Mouse (Mus musculus) c-Kit-positive CD71-negative TER-119-negative erythroid progenitor cells, embryonic 14.5 days (primary cell): Measurements from ENCODE around the gene Fignl1.

Experiments used
- DNase-seq: peaks from one replicate; pipeline ENCODE4 v3.0.0-alpha.2; 2013; ENCODE audit warnings: low read depth

Gene Fignl1

DNA sequence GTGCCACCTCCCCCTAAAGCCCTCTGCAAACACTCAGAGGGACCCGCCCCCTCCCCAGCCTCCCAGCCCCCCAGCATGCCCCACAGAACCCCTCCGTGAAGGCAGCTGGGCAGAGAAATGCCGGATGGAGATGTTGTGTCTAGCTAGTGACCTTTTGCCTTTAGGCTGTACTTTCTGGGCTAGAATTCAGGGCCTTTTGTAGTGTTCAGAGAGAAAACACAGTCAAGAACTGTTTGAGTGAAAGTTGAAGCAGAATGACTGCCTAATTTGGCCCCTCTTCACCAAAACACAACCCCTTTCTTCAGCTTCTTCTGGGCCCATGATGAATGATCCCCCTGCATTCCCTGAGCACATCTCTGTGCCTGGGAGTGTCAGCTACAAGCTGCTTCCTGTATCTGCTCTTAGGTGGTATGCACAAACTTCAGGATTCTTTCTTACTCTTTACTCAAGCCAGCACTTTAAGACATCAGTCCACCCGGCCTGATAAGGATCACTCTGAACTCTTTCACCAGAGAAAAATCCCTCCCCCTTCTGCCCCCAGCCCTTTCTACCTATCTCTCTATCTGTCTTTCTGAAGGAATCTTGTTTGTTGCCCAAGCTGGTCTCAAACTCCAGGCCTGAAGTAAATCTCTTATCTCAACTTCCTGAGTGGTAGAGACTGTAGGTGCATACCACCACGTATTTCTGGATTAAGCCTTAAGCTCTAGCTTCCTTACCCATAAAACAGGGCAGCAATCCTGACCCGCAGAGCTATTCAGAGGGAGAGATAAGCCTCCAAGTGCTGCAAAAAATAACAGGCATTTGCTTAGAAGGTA is 23.4 kb upstream of the Fignl1 start:
- DNase-seq, result no peak

GRCm38 (mm10) chr11:11831526-11831925 is 22.8 kb upstream of the Fignl1 start:
- no peak for DNase-seq

DNA sequence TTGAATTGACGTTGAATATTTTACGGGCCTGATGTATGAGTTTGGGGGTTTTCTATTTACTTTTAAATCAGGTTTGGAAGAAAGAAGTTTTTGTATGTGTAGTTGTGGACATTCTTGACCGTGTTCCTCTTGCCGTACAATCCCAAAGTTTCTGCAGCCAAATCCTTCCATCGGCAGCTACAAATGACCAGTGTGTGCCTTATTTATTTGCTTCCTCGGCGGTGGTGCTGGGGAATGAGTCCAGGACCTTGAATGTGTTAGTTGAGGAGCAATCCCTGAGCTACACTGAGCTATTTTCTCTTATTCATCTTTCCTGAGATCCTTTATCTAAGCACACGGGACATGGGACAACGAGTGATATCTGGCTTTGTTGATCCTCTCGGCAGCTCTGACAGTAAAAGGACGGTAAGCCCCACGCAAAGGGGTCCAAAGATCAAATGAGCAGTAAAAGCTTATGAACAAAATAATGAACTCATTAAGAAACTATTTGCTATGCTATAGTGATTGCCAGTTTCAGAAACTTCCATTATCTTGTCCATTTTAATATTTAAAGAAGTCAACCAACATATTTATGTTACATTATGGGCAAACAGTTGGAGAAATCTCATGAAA is 22.2 kb upstream of the Fignl1 start:
- no peak for DNase-seq

DNA sequence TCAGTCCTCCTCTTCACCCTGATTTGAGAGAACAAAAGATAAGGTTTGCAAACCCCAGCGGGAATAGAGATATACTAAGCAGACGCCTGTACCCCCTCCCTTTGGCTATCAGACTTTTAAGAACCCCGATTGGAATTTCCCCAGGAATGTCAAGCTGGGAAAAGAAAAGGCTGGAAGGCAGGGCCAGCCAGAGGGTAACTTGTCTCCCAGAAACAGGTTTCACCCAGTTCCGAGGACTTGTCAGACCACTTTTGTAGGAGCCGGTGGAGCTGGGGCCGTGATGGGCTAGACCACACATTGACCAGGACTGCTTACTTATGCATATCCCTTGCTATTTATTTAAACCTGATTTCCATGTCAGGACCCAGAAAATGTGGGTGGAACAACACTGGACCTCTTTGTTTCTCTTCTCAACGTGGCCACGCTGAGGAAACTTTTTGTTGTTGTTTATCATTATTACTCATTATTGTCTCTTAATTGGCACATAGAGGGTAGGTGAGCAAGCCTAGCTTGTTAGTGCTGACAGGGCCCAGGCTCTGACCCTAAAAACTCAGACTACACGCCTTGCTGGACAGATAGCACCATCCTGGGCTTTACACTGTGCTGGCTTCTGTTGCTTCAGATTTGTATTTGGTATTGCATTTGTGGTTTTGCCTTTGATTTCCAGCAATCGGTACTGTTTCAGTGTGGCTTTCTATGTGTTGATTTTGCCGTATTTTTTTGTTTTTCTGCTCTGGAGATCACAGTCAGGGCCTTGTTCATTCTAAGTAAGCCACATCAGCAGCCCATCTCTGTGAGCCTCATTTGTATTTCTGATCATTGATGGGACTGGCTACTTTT is 20.6 kb upstream of the Fignl1 start:
- DNase-seq, result no peak

GRCm38 (mm10) chr11:11828761-11829160 is 20.0 kb upstream of the Fignl1 start:
- no peak for DNase-seq

DNA sequence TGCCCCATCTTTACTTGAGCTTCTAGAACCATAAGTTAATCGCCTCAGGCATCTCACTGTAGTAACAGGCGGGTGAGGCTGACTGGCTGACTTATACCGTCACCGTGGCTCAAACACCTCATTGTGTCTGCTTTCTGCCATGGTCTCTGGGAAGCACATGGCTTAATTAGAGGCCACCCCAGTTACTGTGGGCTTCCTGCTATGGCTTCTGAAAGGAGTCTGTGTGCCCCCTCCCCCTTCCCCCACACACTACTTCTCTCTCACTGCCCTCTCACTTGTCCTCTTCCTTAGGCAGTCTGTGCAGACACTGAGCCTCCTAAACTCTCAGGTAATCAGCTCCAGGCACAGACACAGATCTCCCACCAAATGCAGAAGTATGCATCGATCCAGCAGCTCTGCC is 19.5 kb upstream of the Fignl1 start:
- DNase-seq, result no peak

GRCm38 (mm10) chr11:11826475-11826874 is 17.7 kb upstream of the Fignl1 start:
- no peak for DNase-seq

GRCm38 (mm10) chr11:11825670-11826069 is 16.9 kb upstream of the Fignl1 start:
- DNase-seq, result no peak

DNA sequence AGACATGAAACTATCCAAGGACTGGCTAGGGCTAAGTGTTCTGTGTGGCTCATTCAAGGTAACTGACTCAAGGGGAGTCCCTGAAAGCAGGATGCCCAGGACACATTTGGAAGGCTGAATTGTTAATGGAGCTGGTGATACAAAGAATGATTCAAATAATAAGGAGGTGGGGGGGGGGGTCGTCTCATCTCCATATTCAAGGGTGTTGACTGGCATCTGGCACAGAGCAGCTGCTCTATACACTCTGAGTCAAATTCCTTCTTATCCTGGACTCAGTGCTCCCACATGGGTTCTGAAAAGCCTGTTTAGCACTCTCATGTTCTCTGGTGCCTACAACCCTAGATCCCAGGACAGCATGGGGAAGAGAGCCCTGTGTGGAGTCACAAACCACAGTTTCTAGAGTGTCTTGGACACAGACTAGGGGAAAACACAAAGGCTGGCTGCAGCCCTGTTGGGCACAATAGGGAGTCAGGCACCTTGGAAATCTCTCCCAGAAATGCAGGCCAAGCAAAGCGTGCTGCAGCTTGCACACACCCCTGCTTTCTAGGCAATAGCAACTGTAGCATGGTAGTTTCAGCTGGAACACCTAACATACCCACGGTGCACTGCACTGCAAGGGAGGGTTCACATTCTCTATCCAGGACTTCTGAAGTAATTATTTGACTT is 16.3 kb upstream of the Fignl1 start:
- DNase-seq, result no peak

GRCm38 (mm10) chr11:11823980-11824911 is 15.5 kb upstream of the Fignl1 start:
- DNase-seq, result no peak

GRCm38 (mm10) chr11:11822181-11823095 is 13.7 kb upstream of the Fignl1 start:
- DNase-seq, result no peak

GRCm38 (mm10) chr11:11821387-11821975 is 12.7 kb upstream of the Fignl1 start:
- no peak for DNase-seq

GRCm38 (mm10) chr11:11820737-11821136 is 12.0 kb upstream of the Fignl1 start:
- no peak for DNase-seq

DNA sequence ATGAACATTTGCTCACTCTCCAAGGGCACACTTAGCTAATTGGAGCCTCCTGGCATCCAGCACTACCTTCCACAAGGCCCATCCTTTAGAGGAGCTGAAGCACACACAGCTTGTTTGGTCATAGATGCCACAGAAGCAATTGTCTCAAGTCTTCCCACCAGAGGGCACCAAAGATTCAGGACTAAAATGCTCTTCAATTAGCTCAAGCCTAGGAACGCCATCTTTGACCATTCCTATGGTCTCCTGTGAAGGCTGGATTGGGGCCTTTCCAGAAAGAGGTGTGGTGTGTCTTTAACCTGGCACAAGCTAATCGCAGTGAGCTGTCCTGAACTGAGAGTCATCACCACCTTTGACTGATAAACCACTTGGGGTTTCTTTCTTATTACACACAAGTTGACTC is 11.5 kb upstream of the Fignl1 start:
- peak; percentile 91 for DNase-seq

DNA sequence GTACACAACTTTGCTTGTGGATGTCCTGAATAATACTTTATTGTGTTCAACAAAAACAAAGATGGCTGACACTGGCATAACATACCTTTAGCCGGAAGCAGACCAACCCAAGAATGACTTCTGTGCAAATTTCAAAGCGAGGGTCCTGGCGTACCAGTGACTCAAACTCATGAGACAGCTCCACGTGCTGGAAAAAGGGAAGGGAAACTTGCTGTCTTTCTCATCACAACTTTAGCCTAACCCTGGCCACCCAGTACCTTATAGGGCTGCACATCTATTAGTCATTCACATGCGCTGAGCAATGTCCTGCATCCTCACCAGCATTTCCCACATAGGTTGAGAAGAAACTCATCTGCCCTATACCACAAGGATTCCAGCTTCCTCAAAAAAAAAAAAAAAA is 10.4 kb upstream of the Fignl1 start:
- no peak for DNase-seq

GRCm38 (mm10) chr11:11818797-11819196 is 10.0 kb upstream of the Fignl1 start:
- DNase-seq, result no peak

- DNase-seq, result no peak
These were observed 7.0 kb upstream of the Fignl1 start for GRCm38 (mm10) chr11:11815737-11816136.

- peak; percentile 86 for DNase-seq
These were observed 3.2 kb upstream of the Fignl1 start for GRCm38 (mm10) chr11:11811906-11812480.
